Mouse (Mus musculus) cerebral cortex, adult 2 months (tissue): ENCODE data around the gene Myo1h.

Experiments used
- WGBS: fragments of 180-500 bp; shearing (Covaris S2); methylation state at CpG from one replicate; pipeline ENCODE4 v1.1.7; 2018; 5-methylcytosine and 5-hydroxymethylcytosine counted together

Gene Myo1h

GRCm38 (mm10) chr5:114296693-114297631 is 8.0 kb downstream of the Myo1h start:
- 64% methylated on average over 22 of the region's 22 CpGs for WGBS

- WGBS: 65% methylated on average over 18 of the region's 18 CpGs
Measured at GRCm38 (mm10) chr5:114298212-114298894, 9.4 kb downstream of the Myo1h start.

GRCm38 (mm10) chr5:114299156-114299855 is 10.3 kb downstream of the Myo1h start:
- WGBS: 43% methylated on average over 22 of the region's 22 CpGs

DNA sequence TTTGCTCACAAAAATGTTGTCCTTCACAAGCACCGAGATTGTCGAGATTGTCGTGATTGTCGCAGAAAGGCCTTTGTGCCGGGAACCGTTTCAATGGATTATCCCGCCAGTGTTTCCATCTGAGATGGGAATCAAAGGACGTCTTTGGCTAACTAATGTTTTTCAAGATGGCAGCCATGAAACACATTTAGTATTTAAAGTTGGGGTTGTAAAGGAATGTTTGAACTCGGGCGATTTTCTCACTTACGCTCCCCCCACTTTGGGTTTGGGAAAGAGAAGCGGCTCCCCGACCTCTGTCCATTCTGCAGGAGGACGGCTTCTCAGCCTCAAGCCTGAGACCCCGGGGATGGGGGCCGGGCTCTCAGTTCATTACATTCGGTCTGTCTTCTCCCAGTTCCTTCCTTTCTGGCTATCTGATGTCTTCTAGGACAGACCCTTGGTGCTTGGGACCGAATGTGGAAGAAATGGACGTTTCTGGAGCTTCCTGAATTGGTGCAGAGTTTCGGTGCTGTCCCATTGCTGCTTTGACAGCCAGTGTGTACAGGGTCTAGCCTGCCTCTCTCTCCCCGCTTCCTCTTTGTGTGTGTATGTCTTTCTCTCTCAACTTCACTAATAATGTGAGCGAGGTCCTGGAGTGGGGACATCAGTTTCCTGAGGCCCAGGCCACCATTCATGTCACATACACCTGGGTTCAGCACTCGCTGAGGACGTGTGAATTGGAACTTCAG is 11.1 kb downstream of the Myo1h start:
- WGBS: 82% methylated on average over 24 of the region's 24 CpGs

- 77% methylated on average over 6 of the region's 6 CpGs for WGBS
Measured at GRCm38 (mm10) chr5:114303166-114303565, 14.2 kb downstream of the Myo1h start.

- WGBS: 73% methylated on average over 5 of the region's 5 CpGs
Measured at GRCm38 (mm10) chr5:114306496-114306895, 17.5 kb downstream of the Myo1h start.

DNA sequence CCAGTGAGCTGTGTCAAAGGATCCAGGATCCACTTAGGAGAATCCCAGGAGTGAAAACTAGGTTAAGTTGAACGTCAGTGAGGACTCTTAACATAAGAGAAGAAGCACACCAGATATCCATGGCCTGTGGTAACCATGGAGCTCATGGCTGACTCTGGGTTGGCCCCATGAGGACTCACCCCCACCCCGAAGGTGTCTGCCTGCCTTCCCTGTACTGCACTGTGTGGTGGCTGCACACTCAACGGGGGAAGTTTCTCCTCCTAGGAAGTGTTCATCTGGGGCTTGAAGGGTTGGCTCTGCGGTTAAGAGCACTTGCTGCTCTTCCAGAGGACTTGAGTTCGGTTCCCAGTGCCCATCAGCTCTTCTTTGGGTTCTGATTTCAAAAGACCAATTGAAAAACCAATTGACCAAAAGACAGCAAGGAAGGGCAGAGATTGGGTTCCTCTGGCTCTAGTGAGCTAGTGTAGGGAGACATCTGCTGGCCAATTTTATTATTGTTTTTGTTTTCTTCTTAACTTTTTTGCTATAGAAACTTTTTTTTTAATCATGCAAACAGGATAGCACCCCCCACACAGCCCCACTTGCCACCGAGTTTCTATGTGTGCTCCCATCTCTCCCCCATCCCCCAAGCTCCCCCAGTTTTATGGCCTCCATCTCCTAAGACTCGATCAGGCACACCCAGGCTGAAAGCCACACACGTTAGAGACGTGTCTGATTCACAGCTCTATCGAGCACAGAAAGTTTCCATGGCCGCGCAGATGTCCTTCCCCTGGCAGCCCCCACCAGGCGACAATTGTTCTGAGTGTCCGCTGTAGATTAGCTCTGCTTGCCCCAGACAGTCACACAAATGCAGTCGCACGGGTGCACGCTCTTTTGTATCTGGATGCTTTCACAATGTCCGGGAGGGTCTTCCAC is 20.1 kb downstream of the Myo1h start:
- WGBS: 43% methylated on average over 18 of the region's 18 CpGs

DNA sequence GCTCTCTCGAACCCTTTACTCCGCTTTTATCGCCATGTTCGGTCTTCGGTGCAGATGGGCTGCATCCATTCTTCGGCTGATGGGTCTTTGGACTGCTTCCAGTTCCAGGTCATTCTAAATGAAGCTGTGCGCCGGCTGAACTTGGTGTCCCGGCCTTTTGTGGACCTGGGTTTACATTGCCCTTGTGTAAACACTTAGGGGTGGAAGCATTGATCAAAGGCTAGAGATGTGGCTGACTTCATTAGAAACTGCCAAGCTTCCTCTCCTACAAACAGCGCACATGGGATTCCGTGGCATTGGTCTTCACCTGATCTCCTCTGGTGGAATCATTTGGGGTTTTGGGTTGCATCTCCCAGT is 20.7 kb downstream of the Myo1h start:
- WGBS: 56% methylated on average over 11 of the region's 11 CpGs

- WGBS: 69% methylated on average over 25 of the region's 25 CpGs
Measured at GRCm38 (mm10) chr5:114323105-114323790, 34.3 kb downstream of the Myo1h start.

DNA sequence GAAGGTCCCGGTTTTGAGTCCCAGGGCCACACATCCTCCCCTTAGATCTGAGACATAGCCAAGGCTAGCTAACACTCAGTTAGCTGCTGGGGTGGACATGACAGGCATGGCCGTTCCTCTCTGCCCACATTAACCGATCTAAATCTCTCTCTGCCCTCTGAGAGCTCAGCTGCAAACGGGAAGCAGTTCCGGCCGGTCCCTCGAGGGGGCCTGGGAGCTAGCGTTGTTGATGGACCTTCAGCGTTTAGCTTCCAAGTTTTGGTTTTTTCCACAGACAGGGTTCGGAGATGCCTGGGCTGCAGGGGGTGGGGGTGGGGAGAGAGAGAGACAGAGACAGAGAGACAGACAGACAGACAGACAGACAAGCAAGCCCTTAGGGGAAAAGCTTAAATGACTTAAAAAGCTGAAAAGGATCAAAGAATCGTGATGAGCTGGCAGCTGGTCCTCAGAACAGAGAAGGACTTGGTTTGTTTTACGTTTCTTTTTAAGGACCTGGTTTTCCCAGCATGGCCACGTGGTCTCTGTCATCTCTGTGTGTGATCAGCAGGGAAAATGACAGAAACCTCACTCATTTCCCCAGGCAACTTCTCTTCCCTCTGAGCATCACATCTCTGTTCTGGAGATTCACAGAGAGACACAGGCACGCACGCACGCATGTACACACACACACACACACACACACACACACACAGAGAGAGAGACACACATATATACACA is 35.0 kb downstream of the Myo1h start:
- WGBS: 21% methylated on average over 16 of the region's 16 CpGs

DNA sequence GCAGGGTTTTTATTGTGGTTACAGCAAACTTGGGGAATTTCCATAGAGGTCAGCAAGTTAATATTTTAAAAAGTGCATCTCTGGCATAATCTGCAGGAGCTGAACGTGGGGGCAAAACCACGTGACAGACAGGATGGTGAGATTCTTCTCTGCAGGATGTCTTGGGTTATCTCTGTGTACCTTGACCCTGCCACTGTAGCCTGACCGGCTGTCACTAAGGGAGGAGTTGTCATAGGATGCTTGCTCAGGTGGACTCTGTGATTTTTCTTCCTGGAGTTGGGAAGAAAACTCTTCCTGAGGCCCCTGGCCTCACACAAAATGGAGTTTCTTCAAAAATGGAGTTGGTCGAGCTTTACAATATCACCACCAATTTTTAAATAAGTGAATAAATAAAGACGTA is 54.0 kb downstream of the Myo1h start:
- 85% methylated on average over 5 of the region's 5 CpGs for WGBS

GRCm38 (mm10) chr5:114343612-114344011 is 54.6 kb downstream of the Myo1h start:
- 94% methylated on average over 7 of the region's 7 CpGs for WGBS

- 75% methylated on average over 3 of the region's 3 CpGs for WGBS
Measured at GRCm38 (mm10) chr5:114345538-114345937, 56.6 kb downstream of the Myo1h start.

GRCm38 (mm10) chr5:114347005-114347404 is 58.0 kb downstream of the Myo1h start:
- WGBS: 77% methylated on average over 10 of the region's 10 CpGs

DNA sequence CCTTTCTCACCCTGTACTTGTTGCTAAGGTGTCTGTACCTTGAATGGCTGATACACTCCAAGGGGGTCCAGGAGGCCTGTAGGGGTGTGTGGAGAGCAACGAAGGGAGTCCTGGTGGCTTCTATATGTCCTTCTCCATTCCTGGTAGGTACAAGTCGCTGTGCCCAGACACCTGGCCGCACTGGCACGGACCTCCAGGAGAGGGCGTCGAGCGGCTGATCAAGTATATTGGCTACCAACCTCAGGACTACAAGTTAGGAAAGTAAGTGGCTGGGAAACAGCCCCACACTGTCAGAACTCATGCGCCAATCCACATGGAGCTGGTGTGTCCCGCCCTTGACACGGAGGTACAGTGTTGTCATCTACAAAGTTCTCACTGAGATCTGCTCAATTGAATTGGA is 62.5 kb downstream of the Myo1h start:
- WGBS: 78% methylated on average over 10 of the region's 10 CpGs

DNA sequence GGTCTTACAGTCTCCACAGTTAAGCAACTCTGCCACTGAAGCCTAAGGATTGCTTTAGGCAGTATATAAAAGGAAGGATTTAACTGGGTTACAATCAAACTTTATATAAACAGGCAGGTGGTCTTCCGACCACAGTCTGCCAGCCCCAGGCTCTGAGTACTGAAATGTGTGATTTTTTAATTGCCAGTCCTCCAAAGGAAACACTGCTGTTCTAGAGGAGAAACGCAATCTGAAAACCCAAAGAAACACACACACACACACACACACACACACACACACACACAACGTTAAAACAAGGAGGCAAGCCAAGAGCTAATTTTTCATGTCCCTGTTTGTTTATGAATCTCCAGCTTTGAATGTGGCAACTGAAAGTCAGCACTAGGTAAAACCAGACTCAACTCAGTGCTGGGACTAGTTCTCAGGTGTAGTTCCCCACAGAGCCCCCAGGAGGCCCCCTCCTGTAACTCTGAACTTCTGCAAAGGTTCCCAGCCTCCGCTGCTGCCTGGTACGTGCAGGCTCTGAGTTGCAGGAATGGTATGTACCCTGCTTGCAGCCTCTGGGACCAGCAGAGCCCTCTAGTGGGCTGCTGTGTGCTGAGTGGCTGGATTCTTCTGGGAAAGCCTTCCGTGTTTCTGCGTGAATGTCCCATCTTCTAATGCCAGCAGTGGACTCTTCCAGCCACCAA is 67.4 kb downstream of the Myo1h start:
- WGBS: 6% methylated on average over 7 of the region's 7 CpGs

GRCm38 (mm10) chr5:114356936-114357751 is 68.2 kb downstream of the Myo1h start:
- WGBS: 30% methylated on average over 23 of the region's 23 CpGs

DNA sequence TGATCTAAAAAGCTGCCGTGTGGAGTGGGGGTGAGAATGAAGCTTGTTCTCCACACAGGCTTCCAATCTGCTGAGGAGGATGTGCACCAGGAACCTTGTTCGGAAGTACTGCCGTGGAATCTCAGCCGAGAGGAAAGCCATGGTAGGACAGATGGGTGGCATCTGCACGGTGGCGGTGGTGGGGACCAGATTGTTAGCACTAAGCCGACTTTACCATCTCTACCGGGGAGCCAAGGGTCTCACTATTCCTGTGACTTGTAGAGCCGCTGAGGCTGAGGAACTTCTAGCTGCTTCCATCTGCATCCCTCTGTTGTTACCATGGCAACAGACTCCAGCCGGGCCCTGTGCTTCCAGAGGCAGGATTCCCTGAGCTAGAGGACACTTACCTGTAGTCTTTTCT is 69.9 kb downstream of the Myo1h start:
- WGBS: 53% methylated on average over 10 of the region's 10 CpGs
